Mouse (Mus musculus) embryonic facial prominence, embryonic 15.5 days (tissue): Measurements from ENCODE around the gene Rab27a. TPM values are rescaled to one million over a fixed set of nuclear protein-coding genes. Genes with fewer than 3 reads are reported as not detected.

ENCODE experiments used
- ATAC-seq: fragments of 200-750 bp; cut with Nextera tagmentation; 2 replicates; pipeline ENCODE4 v1.8.0; 2017; ENCODE audit warnings: low read depth, moderate TSS enrichment; ENCODE audit not compliant: insufficient number of reproducible peaks, low FRiP score, low TSS enrichment
- H3K27ac ChIP-seq: fragments of 300-500 bp; sonication (generic); replicated peaks from 2 replicates; pipeline ENCODE4 v1.5.1; 2015; ENCODE audit warnings: mild to moderate bottlenecking, inconsistent platforms
- H3K27me3 ChIP-seq: fragments of 300-500 bp; sonication (generic); 2 replicates; pipeline ENCODE4 v1.6.1; 2015; ENCODE audit warnings: inconsistent platforms
- H3K36me3 ChIP-seq: fragments of 300-500 bp; sonication (generic); 2 replicates; pipeline ENCODE4 v1.6.1; 2015; ENCODE audit warnings: mild to moderate bottlenecking, inconsistent platforms
- H3K4me1 ChIP-seq: fragments of 300-500 bp; sonication (generic); 2 replicates; pipeline ENCODE4 v1.6.1; 2015; ENCODE audit warnings: inconsistent platforms
- H3K4me2 ChIP-seq: fragments of 300-500 bp; sonication (generic); replicated peaks from 2 replicates; pipeline ENCODE4 v1.6.1; 2015; ENCODE audit warnings: mild to moderate bottlenecking, inconsistent platforms
- H3K4me3 ChIP-seq: fragments of 300-500 bp; sonication (generic); replicated peaks from 2 replicates; pipeline ENCODE4 v1.5.1; 2015; ENCODE audit warnings: mild to moderate bottlenecking, inconsistent platforms
- H3K9ac ChIP-seq: fragments of 300-500 bp; sonication (generic); 2 replicates; pipeline ENCODE4 v1.6.1; 2015; ENCODE audit warnings: inconsistent platforms
- H3K9me3 ChIP-seq: fragments of 300-500 bp; sonication (generic); replicated peaks from 2 replicates; pipeline ENCODE4 v1.6.1; 2016; ENCODE audit warnings: inconsistent platforms
- WGBS: fragments of 180-500 bp; shearing (Covaris S2); methylation state at CpG from one replicate; pipeline ENCODE4 v1.1.7; 2015; 5-methylcytosine and 5-hydroxymethylcytosine counted together
- polyA plus RNA-seq: library from polyadenylated mRNA; unstranded; fragments of >200 nt; fragmentation: Nextera tagmentation; extraction: Ambion mirVana; gene quantifications from 2 replicates; pipeline ENCODE4 v1.2.1, GENCODE M21; 2015

Rab27a gene
- polyA plus RNA-seq, result 9.5 and 10.9 TPM in 2 replicates

- H3K9ac ChIP-seq, result peak within 1 kb of the TSS; percentile 47
- peak within 1 kb of the TSS; percentile 52 for H3K4me3 ChIP-seq
- 1% methylated on average over 41 of the region's 41 CpGs for WGBS
- H3K9me3 ChIP-seq, result no peaks in the 10 kb centered on the region
- H3K27ac ChIP-seq, result no peak within 1 kb of the TSS
- H3K4me2 ChIP-seq, result peak within 1 kb of the TSS; percentile 95
- no peaks in the 10 kb centered on the region for H3K36me3 ChIP-seq
- peak; percentile 75 for ATAC-seq
- H3K27me3 ChIP-seq, result no peaks in the 10 kb centered on the region
- H3K4me1 ChIP-seq, result peaks cover 32% of the 10 kb centered on the region
Observed at GRCm38 (mm10) chr9:73044146-73045079, at the start of gene Rab27a. Gene Rab27a, plus strand, starts transcription at chr9:73044854.

DNA sequence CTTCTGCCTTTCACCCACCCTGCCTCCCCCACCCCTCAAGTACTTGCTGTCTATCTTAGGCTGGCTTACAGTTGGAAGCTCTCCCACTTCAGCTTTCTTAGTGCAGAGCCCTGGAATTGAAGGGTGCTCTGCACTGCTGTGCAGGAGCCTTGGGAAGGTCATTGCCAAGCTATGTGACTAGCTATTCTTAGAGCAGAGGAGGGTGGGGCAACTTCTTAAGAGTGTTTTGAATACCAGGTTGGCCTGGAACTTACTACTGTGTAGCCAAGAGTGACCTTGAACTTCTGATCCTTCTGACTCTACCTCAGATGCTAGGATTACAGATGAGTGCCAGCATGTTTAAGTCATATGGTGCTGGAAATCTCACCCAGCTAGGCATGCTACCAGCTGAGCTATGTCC, 48.5 kb upstream of the Rab27a start:
- H3K9ac ChIP-seq, result no peak overlapping the region
- no peak for ATAC-seq
- no peak overlapping the region for H3K4me3 ChIP-seq
- H3K4me2 ChIP-seq, result no peak overlapping the region
- no peaks in the 10 kb centered on the region for H3K4me1 ChIP-seq
- no peaks in the 10 kb centered on the region for H3K9me3 ChIP-seq
- no peaks in the 10 kb centered on the region for H3K27me3 ChIP-seq
- no peak overlapping the region for H3K27ac ChIP-seq
- 0 out of 2 replicates have a peak, but pooled peaks cover 9% of the 10 kb centered on the region for H3K36me3 ChIP-seq

DNA sequence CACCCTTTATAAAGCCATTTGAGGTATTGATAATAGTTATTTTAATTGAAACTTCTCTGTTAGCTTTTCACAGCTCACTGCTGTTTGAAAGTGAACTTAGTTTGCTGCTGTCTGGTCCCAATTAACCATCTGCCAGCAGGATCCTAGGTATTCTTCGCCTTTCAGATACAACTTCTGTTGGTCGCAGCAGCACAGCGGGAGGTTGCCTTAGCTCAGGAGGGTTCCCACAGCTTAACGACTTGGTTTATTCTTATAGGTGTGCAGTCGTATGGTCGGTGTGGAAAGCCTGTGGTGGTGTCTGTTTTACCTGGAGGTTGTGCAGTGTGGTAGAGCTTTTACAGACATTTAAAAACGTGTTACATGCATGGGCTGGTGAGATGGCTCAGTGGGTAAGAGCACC, 47.8 kb upstream of the Rab27a start:
- Histone ChIP-seq H3K36me3 (peaks cover 12% of the 10 kb centered on the region; the same call in 1 of the 2 replicates), H3K27ac (no peak overlapping the region), H3K27me3 (no peaks in the 10 kb centered on the region), H3K9ac (no peak overlapping the region), H3K9me3 (no peaks in the 10 kb centered on the region), H3K4me2 (no peak overlapping the region), H3K4me1 (no peaks in the 10 kb centered on the region), H3K4me3 (no peak overlapping the region)
- 59% methylated on average over 7 of the region's 7 CpGs for WGBS
- ATAC-seq, result no peak

GRCm38 (mm10) chr9:73000487-73000886, 44.2 kb upstream of the Rab27a start:
- no peak overlapping the region for H3K27ac ChIP-seq
- H3K36me3 ChIP-seq, result peaks cover 18% of the 10 kb centered on the region; the same call in 1 of the 2 replicates
- no peaks in the 10 kb centered on the region for H3K9me3 ChIP-seq
- H3K27me3 ChIP-seq, result no peaks in the 10 kb centered on the region
- no peak for ATAC-seq
- 62% methylated on average over 2 of the region's 2 CpGs for WGBS
- no peak overlapping the region for H3K4me2 ChIP-seq
- H3K9ac ChIP-seq, result no peak overlapping the region
- no peak overlapping the region for H3K4me3 ChIP-seq
- H3K4me1 ChIP-seq, result no peaks in the 10 kb centered on the region

DNA sequence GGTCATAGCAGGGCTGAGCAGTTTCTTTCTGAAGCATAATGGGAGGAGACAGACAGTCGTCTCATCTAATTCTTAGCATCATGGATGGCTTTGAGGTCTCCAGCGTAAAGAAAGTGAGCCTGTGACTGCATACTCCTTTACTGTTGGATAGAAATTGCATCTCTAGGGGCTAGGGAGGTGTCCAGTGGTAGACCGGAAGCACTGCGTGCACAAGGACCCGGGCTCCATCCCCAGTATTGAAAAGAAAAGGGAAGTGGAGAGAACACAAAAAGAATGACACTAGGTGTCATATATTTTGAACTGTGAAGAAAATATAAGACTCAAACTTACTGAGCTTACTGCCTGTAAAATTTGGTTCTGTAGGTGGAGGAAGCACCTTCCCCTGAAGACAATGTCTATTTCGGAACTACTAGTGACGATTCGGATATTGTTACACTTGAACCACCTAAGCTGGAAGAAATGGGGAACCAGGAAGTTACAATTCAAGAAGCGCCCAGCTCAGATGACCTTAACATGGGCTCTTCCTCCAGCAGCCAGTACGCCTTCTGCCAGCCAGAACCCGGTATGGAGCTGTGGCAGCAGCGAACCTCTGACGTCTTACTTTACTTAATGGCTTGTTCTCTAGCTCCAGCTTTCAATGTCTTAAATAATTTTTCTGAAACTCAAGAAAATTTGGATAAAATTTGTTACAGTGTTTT, 43.2 kb upstream of the Rab27a start:
- H3K9ac ChIP-seq, result no peak overlapping the region
- H3K4me1 ChIP-seq, result no peaks in the 10 kb centered on the region
- WGBS, result 84% methylated on average over 13 of the region's 13 CpGs
- peaks cover 22% of the 10 kb centered on the region; the same call in 1 of the 2 replicates for H3K36me3 ChIP-seq
- no peak overlapping the region for H3K4me2 ChIP-seq
- no peaks in the 10 kb centered on the region for H3K9me3 ChIP-seq
- no peaks in the 10 kb centered on the region for H3K27me3 ChIP-seq
- no peak overlapping the region for H3K27ac ChIP-seq
- no peak overlapping the region for H3K4me3 ChIP-seq
- no peak for ATAC-seq

GRCm38 (mm10) chr9:73002177-73002576, 42.5 kb upstream of the Rab27a start:
- no peaks in the 10 kb centered on the region for H3K9me3 ChIP-seq
- no peak overlapping the region for H3K4me2 ChIP-seq
- WGBS, result 67% methylated on average over 3 of the region's 3 CpGs
- H3K4me1 ChIP-seq, result no peaks in the 10 kb centered on the region
- H3K4me3 ChIP-seq, result no peak overlapping the region
- no peak overlapping the region for H3K9ac ChIP-seq
- no peaks in the 10 kb centered on the region for H3K27me3 ChIP-seq
- no peak for ATAC-seq
- no peak overlapping the region for H3K27ac ChIP-seq
- H3K36me3 ChIP-seq, result peaks cover 28% of the 10 kb centered on the region; the same call in 1 of the 2 replicates

GRCm38 (mm10) chr9:73004076-73004475, 40.6 kb upstream of the Rab27a start:
- 81% methylated on average over 8 of the region's 8 CpGs for WGBS
- no peaks in the 10 kb centered on the region for H3K9me3 ChIP-seq
- H3K4me1 ChIP-seq, result no peaks in the 10 kb centered on the region
- no peak for ATAC-seq
- H3K27me3 ChIP-seq, result no peaks in the 10 kb centered on the region
- no peak overlapping the region for H3K9ac ChIP-seq
- H3K4me2 ChIP-seq, result no peak overlapping the region
- no peak overlapping the region for H3K4me3 ChIP-seq
- H3K27ac ChIP-seq, result no peak overlapping the region
- peaks cover 27% of the 10 kb centered on the region; the same call in 1 of the 2 replicates for H3K36me3 ChIP-seq

DNA sequence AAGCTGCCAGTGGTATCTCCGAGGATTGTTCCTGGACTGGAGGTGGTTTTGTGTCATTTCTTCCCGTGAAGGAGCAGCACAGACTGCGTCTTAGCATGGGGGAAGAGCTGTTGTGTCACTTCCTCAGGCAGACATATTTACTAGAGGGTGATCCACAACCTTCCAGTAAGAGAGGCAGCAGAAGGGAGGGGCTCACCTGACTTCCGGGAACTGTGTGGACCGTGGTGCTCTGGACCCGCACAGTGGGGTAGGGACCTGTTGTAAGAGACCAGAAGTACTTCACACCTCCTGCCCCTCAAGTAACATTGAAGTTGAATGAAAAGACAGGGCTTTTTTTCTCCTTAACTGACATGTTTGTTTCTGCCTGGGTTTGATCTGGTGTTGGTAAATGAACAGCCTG, 39.5 kb upstream of the Rab27a start:
- ATAC-seq, result no peak
- Histone ChIP-seq H3K36me3 (peaks cover 27% of the 10 kb centered on the region; the same call in 1 of the 2 replicates), H3K27ac (no peak overlapping the region), H3K9me3 (no peaks in the 10 kb centered on the region), H3K4me2 (no peak overlapping the region), H3K4me1 (no peaks in the 10 kb centered on the region), H3K9ac (no peak overlapping the region), H3K4me3 (no peak overlapping the region), H3K27me3 (no peaks in the 10 kb centered on the region)
- WGBS, result 87% methylated on average over 6 of the region's 6 CpGs

GRCm38 (mm10) chr9:73006175-73006574, 38.5 kb upstream of the Rab27a start:
- Histone ChIP-seq H3K9me3 (no peaks in the 10 kb centered on the region), H3K4me2 (no peak overlapping the region), H3K4me1 (no peaks in the 10 kb centered on the region), H3K9ac (no peak overlapping the region), H3K27ac (no peak overlapping the region), H3K27me3 (no peaks in the 10 kb centered on the region), H3K4me3 (no peak overlapping the region), H3K36me3 (peaks cover 28% of the 10 kb centered on the region; the same call in 1 of the 2 replicates)
- 97% methylated on average over 3 of the region's 3 CpGs for WGBS
- no peak for ATAC-seq

DNA sequence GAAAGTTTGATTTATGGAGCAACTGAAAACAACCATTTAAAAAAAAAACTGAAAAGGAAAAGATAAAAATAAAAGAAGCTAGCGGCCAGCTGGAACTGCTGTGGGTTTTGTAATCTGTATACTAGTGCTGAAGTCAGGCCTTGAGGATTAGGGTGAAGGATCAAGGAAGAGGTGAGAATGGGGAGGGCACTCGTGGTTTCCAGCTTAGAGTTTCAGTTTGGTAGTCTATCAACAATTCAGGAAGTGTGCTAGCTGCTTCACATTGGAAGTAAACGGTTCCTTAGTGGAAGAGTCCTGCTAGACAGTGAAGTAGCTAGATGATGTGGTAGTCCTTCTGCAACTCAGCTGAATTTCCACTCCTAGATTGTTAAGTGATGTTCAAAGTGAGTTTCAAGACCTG, 36.3 kb upstream of the Rab27a start:
- no peak overlapping the region for H3K9ac ChIP-seq
- no peaks in the 10 kb centered on the region for H3K4me1 ChIP-seq
- H3K4me3 ChIP-seq, result no peak overlapping the region
- H3K27me3 ChIP-seq, result no peaks in the 10 kb centered on the region
- 66% methylated on average over 3 of the region's 3 CpGs for WGBS
- H3K36me3 ChIP-seq, result peaks cover 34% of the 10 kb centered on the region
- no peaks in the 10 kb centered on the region for H3K9me3 ChIP-seq
- no peak overlapping the region for H3K4me2 ChIP-seq
- no peak overlapping the region for H3K27ac ChIP-seq
- no peak for ATAC-seq

GRCm38 (mm10) chr9:73012629-73013028, 32.0 kb upstream of the Rab27a start:
- H3K4me3 ChIP-seq, result no peak overlapping the region
- H3K9me3 ChIP-seq, result no peaks in the 10 kb centered on the region
- no peak overlapping the region for H3K27ac ChIP-seq
- no peak overlapping the region for H3K9ac ChIP-seq
- 86% methylated on average over 4 of the region's 4 CpGs for WGBS
- H3K27me3 ChIP-seq, result no peaks in the 10 kb centered on the region
- no peak overlapping the region for H3K4me2 ChIP-seq
- no peak for ATAC-seq
- H3K4me1 ChIP-seq, result no peaks in the 10 kb centered on the region
- H3K36me3 ChIP-seq, result peaks cover 59% of the 10 kb centered on the region
